Mouse (Mus musculus) layer of hippocampus, adult 11-12 months (tissue): ENCODE results near the gene Pmepa1.

Experiments
- DNase-seq: peaks from one replicate; pipeline ENCODE4 v3.0.0; 2022; ENCODE audit warnings: low spot score

The Pmepa1 gene

DNA sequence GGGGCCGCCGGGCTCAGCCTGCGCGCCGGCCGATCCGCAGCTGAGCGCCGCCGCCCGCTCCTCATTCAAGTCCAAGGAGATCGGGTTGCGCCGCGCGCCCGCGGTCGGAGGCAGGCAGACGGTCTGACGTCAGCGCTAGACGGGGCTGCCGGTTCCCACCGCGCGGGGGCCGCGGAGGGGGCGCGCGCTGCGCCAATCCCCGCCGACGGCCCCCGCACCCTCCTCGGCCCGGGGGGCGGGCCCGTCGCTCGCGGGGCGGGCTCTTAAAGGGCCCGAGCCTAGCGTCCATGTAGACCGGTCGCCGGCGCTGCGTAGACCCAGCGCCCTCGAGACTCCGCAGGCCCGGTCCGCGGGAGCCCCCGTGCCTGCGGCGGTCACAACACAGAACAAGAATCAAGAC, at the start of gene Pmepa1:
Gene Pmepa1 (minus strand): TSS at position 125 of the 400 bp plus-strand sequence.
- peak; percentile 92 for DNase-seq

GRCm38 (mm10) chr2:173321754-173322153, 45.4 kb upstream of the Pmepa1 start:
- no peak for DNase-seq

DNA sequence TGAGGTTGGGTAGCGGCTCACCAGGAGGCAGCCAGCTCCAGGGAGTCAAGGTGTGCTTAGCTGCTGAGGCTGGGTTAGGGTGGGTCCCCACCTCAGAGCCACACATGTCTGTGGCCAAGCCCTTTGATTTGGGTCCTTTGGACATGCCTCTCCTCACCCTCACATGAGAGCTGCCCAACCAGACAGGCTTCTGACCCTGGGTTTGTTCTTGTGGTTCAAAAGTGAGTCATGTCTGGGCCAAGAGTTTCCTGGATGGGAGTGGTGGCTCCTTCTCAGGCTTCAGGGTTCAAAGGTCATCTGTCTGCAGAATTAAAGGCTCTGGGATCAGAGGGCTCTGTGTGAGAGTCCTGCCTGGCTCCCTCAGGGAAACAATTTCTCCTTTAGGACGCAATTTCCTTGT, 44.9 kb upstream of the Pmepa1 start:
- DNase-seq, result no peak

GRCm38 (mm10) chr2:173314291-173314690, 38.0 kb upstream of the Pmepa1 start:
- no peak for DNase-seq

GRCm38 (mm10) chr2:173308486-173308885, 32.2 kb upstream of the Pmepa1 start:
- no peak for DNase-seq

DNA sequence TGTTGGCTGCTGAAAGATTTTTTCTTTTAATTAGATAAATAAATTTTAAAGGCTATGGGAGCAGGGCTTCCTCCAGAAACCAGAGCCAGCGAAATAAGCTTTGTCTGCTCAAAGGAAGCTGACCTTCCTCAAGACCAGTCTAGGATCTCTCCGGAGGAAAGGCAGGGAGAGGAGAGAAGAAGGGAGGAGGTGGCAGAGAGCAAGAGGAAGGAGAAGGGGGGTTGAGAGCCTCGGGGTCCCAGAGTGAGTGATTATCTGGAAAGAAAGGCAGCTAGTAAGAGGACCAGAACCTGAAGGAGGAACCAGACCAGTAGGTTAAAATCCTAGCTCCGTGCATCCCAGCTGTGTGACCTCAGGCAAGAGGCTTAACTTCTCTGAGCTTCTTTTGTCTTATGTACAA, 31.7 kb upstream of the Pmepa1 start:
- DNase-seq, result no peak

DNA sequence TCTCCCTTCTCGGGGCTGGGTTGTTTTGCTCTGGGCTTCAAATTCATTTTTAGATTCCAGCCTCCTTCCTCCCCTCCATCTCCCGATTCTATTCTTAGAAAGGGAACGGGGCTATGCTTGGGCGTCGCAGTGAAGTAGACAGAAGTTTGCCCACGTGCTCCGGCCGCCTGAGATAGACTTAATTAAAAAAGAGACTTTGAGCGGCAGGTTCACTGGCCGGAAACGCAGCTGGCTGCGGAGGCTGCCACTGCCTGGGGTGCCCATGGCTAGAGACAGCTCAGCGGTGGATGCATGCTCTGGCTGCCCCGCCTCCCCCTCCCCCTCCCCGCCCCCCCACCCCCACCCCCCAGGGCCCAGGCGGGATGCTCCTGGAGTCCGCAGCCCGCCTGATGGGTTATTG, 31.2 kb upstream of the Pmepa1 start:
- DNase-seq, result peak; percentile 65

GRCm38 (mm10) chr2:173306734-173307525, 30.6 kb upstream of the Pmepa1 start:
- peak; percentile 89 for DNase-seq

DNA sequence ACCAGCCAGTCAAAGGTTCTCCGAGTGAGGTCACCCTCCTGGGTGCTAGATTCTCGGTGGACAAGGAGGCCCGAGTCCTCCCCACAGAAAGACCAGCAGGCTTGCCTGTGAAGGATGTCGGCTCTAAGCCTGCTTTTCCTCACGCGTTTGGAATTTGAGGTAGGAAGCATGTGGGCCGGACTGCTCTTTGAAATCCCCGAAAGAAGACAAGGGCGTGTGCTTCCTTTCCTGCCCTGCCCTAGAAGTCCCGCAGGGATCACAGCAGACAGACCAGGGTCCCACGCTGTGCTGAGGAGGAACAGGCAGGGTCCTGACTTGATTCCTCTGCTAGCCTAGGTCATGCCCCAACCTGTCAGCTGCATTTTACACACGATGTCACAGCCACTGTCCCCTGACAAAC, 28.7 kb upstream of the Pmepa1 start:
- DNase-seq, result no peak

DNA sequence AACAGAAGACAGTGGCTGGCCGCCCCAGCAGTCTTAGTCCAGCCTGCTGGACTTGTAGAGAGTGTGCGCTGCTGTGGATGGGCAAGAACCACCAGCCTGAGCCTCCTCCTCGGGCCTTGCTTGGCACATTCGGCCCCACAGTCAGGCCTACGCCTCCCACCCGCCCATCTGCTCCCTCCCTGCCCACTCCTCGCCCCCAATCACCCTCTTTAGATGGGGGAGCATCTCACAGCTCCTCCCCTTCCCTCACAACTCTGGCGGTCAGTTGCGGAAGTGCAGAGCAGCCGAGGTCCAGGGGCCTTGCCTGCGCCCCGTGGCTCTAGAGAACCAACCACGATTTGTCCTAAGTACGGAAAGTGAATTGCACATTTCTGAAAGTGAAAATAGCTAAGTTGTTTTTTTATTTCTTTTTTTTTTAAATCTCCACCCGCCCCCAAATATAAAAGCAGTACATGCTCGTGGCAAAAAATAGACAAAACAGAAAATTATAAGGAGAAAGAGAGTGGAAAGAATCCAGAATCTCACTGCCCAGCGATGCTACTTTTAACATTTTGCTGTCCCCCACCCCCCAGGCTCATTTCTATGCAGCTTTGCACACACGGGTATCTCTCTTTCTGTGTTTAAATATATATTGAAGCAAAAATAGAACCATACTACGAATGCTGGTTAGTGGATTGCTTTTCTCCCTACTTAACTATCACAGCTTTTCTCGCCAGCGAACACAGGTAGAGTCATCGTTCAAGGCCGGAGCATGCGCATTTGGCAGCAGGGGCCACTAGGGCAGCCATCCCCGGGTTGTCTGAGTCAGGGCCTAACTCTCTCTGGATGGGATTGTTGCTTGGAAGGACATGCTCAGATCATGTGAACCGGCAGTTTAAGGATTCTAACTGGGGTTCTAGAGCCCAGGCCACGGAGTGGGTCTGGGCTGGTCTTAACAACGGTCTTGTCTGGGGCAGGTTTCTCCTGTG, 24.6 kb upstream of the Pmepa1 start:
- peak; percentile 46 for DNase-seq

DNA sequence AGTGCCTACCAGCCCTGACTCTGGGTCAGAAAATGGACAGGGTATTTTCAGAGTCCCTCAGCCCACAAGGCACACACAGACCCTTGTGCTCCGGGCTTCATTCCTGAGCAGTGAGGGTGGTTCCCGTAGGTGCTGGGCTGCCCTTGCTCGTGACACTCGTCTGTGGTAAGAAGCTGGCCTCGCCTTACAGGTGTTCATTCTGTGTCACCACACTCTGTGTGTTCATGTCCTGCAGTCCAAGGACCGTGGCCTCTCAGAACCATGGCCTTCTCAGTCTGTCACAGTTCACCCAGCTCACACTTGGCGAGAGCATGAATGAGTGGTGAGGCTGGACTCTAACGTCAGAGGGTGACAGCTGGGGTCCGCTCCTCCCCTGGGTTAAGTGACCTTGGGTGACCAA, 20.1 kb upstream of the Pmepa1 start:
- DNase-seq, result no peak

DNA sequence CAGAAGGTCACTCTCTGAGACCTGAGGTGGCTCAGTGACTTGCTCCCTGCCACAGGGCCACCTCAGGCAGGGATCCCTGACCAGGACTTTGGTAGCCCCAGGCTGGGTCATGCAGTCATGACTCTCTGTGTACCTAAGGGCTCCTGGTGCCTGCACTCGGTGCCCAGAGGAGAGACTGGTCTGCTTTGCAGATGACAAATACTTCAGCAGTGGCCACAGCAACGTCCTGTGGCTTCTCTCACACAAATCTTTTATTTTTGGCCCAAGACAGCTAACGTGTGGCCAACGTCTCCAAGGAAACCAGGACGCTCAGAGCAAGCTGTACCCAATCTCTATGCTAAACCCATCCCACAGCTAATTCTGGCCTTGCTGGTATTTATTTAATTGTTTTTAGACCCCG, 16.7 kb upstream of the Pmepa1 start:
- DNase-seq, result no peak

GRCm38 (mm10) chr2:173292551-173292950, 16.2 kb upstream of the Pmepa1 start:
- DNase-seq, result no peak

GRCm38 (mm10) chr2:173290981-173291380, 14.6 kb upstream of the Pmepa1 start:
- DNase-seq, result no peak

DNA sequence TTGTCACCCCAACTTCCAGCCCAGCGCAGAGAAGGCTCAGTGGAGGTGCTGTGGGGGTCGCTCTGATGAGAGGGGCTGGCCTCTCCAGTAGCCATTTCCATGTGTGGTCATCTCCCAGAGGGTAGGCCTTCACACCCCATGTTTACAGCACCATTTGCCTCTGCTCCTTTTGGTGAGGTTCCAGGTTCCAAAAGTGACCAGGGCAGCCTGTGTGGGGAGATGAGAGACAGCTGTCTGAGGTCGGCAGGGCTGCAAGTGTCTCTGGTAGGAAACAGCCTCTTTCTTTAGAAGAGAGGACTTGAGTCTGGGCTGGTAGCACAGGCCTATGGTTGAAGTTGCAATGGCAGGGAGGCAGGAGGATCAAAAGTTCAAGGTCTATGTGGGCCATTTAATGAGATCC, 13.6 kb upstream of the Pmepa1 start:
- DNase-seq, result no peak

GRCm38 (mm10) chr2:173285816-173286538, 9.6 kb upstream of the Pmepa1 start:
- DNase-seq, result no peak

- no peak for DNase-seq
Measured at GRCm38 (mm10) chr2:173284771-173285170, 8.4 kb upstream of the Pmepa1 start.

- no peak for DNase-seq
Measured at GRCm38 (mm10) chr2:173282191-173282590, 5.9 kb upstream of the Pmepa1 start.

DNA sequence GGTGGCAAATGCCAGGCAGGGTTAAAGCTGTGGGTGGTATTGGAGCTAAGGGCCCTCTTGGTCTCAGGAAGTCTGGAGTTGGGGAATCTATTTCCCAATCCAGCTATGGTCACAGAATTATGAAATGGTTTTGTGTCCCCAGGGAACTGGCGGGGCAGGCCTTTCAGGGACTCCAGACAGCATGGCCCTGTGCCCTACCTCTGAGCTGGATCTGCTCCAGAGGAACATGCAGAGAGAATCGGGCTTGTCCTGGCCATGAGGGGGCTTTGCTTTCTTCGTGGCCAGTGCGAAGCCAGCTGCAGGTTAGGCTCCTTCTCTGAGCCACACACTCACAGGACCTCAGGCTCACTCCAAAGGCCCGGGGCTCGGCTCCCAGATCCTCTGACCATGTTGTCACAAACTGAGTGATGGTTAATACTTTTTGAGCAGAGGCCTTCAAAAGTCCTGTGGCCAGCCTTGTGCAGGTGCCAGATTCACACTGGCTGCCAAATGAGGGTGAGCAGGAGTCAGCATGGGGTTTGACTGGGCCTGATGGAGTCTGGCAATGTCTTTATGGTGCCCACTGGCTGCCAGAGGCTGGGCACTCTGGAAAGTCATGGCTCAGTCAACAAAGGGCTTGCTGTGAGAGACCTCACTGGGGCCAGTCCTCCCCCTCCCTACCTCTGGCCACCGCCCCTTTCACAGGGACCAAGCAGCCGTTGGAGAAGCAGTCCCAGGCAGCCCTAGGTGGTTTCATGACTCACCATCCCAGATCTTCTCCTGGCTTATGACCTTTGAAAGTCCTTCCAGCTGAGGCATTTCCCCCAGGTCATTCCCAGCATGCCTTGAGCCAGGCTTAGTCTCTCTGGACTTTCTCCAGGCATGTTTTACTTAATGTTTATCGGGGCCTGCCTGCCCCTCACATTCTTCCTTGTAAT, 4.9 kb upstream of the Pmepa1 start:
- no peak for DNase-seq

GRCm38 (mm10) chr2:173278846-173279580, 2.7 kb upstream of the Pmepa1 start:
- no peak for DNase-seq

- peak; percentile 34 for DNase-seq
Measured at GRCm38 (mm10) chr2:173276859-173277258, 526 bp upstream of the Pmepa1 start.
